Mouse (Mus musculus): ENCODE results near the gene Arhgap42. TPM values are rescaled to one million over a fixed set of nuclear protein-coding genes. Genes with fewer than 3 reads are reported as not detected.
A peak's percentile ranks its signal among the peaks of the same experiment; 100 is the strongest.

Arhgap42 gene
- polyA plus RNA-seq, 1 experiment = 3.5 TPM

DNA sequence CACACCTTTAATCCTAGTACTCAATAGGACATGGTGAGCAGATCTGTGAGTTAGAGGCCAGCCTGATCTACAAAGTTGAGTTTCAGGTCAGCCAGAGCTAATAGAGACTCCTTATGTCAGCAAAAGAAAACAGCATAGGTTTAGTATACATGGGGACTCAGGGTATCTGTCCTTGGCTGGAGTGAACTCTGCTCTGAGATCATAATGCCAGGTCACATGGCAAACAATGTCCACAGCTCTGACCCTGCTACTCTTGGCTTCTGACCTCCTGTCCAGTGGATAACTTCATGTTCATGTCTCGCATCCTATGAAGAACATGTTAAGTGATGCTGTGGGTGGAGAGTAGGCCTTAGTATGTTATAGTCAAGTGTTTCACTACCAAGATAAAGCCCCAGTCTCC, 48.1 kb downstream of the Arhgap42 start:
- peaks cover 6% of the 10 kb centered on the region; the same call in 1 of the 2 replicates for H3K4me1 ChIP-seq (ENCODE audit: control insufficient read depth, insufficient read depth, insufficient read length, low read length)
- H3K27ac ChIP-seq (replicated peaks; ENCODE audit: low read depth, low read length) = no peak overlapping the region
- no peak overlapping the region for H3K4me3 ChIP-seq (ENCODE audit: insufficient read depth, low read depth, low read length)

GRCm38 (mm10) chr9:9188167-9188566, 50.7 kb downstream of the Arhgap42 start:
- Histone ChIP-seq H3K4me1 (ENCODE audit: control insufficient read depth, insufficient read depth, insufficient read length, low read length) (peaks cover 5% of the 10 kb centered on the region; the same call in 1 of the 2 replicates), H3K27ac (replicated peaks; ENCODE audit: low read depth, low read length) (no peak overlapping the region), H3K4me3 (ENCODE audit: insufficient read depth, low read depth, low read length) (no peak overlapping the region)

GRCm38 (mm10) chr9:9177745-9178144, 61.2 kb downstream of the Arhgap42 start:
- H3K4me3 ChIP-seq (ENCODE audit: insufficient read depth, low read depth, low read length) = no peak overlapping the region
- H3K27ac ChIP-seq (replicated peaks; ENCODE audit: low read depth, low read length) = no peak overlapping the region
- H3K4me1 ChIP-seq (ENCODE audit: control insufficient read depth, insufficient read depth, insufficient read length, low read length) = no peaks in the 10 kb centered on the region

- Histone ChIP-seq H3K27ac (replicated peaks; ENCODE audit: low read depth, low read length) (no peak overlapping the region), H3K4me3 (ENCODE audit: insufficient read depth, low read depth, low read length) (no peak overlapping the region), H3K4me1 (ENCODE audit: control insufficient read depth, insufficient read depth, insufficient read length, low read length) (no peaks in the 10 kb centered on the region)
Observed at GRCm38 (mm10) chr9:9174924-9175323, 64.0 kb downstream of the Arhgap42 start.

DNA sequence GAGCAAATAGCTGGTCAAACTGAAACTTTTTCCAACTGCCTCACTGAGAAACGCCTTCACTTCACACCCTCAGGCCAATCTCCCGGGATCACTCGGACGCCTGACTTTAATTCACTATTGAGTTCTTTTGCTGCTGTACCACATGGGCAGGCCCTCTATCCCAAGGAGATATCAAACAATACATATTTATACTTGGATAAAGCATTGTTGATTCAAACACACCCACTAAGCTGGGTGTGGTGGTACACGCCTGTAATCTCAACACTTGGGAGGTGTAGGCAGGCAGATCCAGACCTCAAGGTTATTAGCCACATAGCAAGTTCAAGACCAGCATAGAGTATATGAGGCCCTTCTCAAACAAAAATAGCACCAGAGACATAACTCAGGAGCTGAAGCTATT, 64.7 kb downstream of the Arhgap42 start:
- H3K4me1 ChIP-seq (ENCODE audit: control insufficient read depth, insufficient read depth, insufficient read length, low read length) = no peaks in the 10 kb centered on the region
- no peak overlapping the region for H3K27ac ChIP-seq (replicated peaks; ENCODE audit: low read depth, low read length)
- H3K4me3 ChIP-seq (ENCODE audit: insufficient read depth, low read depth, low read length) = no peak overlapping the region

- Histone ChIP-seq H3K27ac (replicated peaks; ENCODE audit: low read depth, low read length) (no peak overlapping the region), H3K4me1 (ENCODE audit: control insufficient read depth, insufficient read depth, insufficient read length, low read length) (no peaks in the 10 kb centered on the region), H3K4me3 (ENCODE audit: insufficient read depth, low read depth, low read length) (no peak overlapping the region)
Observed at GRCm38 (mm10) chr9:9173091-9173490, 65.8 kb downstream of the Arhgap42 start.

DNA sequence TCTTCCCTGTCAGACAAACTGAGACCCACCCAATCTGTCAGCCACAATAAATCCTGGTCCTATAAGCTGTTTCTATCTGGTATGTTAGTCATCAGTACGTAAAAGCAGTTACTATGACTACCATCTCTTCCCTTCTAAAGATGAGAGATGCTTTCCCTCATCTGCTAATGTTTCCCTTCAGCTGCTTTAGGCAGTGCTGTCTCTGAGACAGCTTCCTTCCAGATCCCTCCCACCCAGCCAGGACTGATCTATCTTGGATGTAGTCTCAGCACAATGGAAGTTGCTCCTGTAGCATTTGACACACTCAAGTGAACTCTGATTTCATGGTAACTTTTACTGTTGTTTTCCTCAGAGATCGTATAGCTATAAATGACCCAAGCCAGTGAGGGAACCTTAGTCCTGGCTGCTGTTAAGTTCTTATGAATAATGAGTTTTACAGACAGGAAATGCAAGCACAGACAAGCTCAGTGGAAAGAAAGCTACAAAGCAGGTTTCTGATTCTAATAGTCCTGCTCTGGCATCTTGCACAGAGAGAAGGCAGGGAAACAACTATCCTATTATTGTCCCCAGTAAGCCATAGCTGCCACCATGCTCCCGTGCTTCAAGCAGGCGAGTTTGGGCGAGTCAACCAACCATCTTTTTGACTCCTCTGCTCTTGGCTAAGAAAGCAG, 67.6 kb downstream of the Arhgap42 start:
- Histone ChIP-seq H3K4me1 (ENCODE audit: control insufficient read depth, insufficient read depth, insufficient read length, low read length) (no peaks in the 10 kb centered on the region), H3K27ac (replicated peaks; ENCODE audit: low read depth, low read length) (no peak overlapping the region), H3K4me3 (ENCODE audit: insufficient read depth, low read depth, low read length) (no peak overlapping the region)

DNA sequence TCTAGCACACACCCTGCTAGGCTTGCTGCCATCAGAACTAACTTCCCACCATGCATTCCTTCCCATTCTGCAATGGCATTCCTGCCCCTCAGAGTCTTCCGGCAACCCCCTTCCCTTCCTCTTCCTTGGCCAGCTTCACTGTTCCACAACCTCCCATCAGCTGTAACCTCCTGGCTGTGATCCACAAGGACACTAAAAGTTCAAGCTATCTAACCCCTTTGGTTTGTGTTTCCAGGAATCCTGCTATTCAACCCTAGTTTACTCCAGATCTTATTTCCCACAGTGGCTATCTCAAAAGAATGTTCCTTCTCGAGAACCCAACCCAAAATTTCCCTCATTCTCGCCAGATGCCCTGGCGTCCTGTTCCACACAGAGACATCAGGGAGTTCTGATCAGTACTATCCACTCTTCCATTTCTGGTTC, 73.2 kb downstream of the Arhgap42 start:
- no peak overlapping the region for H3K4me3 ChIP-seq (ENCODE audit: insufficient read depth, low read depth, low read length)
- H3K27ac ChIP-seq (replicated peaks; ENCODE audit: low read depth, low read length) = 0 out of 2 replicates have a peak overlapping the region, but pooled peaks have one; percentile 34
- 0 out of 2 replicates have a peak, but pooled peaks cover 4% of the 10 kb centered on the region for H3K4me1 ChIP-seq (ENCODE audit: control insufficient read depth, insufficient read depth, insufficient read length, low read length)

- no peak overlapping the region for H3K4me3 ChIP-seq (ENCODE audit: insufficient read depth, low read depth, low read length)
- 0 out of 2 replicates have a peak, but pooled peaks cover 4% of the 10 kb centered on the region for H3K4me1 ChIP-seq (ENCODE audit: control insufficient read depth, insufficient read depth, insufficient read length, low read length)
- H3K27ac ChIP-seq (replicated peaks; ENCODE audit: low read depth, low read length) = no peak overlapping the region
Observed at GRCm38 (mm10) chr9:9160736-9161135, 78.2 kb downstream of the Arhgap42 start.

GRCm38 (mm10) chr9:9158241-9158640, 80.7 kb downstream of the Arhgap42 start:
- H3K27ac ChIP-seq (replicated peaks; ENCODE audit: low read depth, low read length) = no peak overlapping the region
- H3K4me1 ChIP-seq (ENCODE audit: control insufficient read depth, insufficient read depth, insufficient read length, low read length) = no peaks in the 10 kb centered on the region
- H3K4me3 ChIP-seq (ENCODE audit: insufficient read depth, low read depth, low read length) = no peak overlapping the region

- H3K27ac ChIP-seq (replicated peaks; ENCODE audit: low read depth, low read length) = no peak overlapping the region
- H3K4me1 ChIP-seq (ENCODE audit: control insufficient read depth, insufficient read depth, insufficient read length, low read length) = no peaks in the 10 kb centered on the region
- H3K4me3 ChIP-seq (ENCODE audit: insufficient read depth, low read depth, low read length) = no peak overlapping the region
Observed at GRCm38 (mm10) chr9:9157425-9157824, 81.5 kb downstream of the Arhgap42 start.

GRCm38 (mm10) chr9:9154636-9155035, 84.3 kb downstream of the Arhgap42 start:
- Histone ChIP-seq H3K4me3 (ENCODE audit: insufficient read depth, low read depth, low read length) (no peak overlapping the region), H3K27ac (replicated peaks; ENCODE audit: low read depth, low read length) (no peak overlapping the region), H3K4me1 (ENCODE audit: control insufficient read depth, insufficient read depth, insufficient read length, low read length) (no peaks in the 10 kb centered on the region)

- Histone ChIP-seq H3K27ac (replicated peaks; ENCODE audit: low read depth, low read length) (no peak overlapping the region), H3K4me1 (ENCODE audit: control insufficient read depth, insufficient read depth, insufficient read length, low read length) (no peaks in the 10 kb centered on the region), H3K4me3 (ENCODE audit: insufficient read depth, low read depth, low read length) (no peak overlapping the region)
Observed at GRCm38 (mm10) chr9:9144301-9145121, 94.4 kb downstream of the Arhgap42 start.

- Histone ChIP-seq H3K4me3 (ENCODE audit: insufficient read depth, low read depth, low read length) (no peak overlapping the region), H3K4me1 (ENCODE audit: control insufficient read depth, insufficient read depth, insufficient read length, low read length) (no peaks in the 10 kb centered on the region), H3K27ac (replicated peaks; ENCODE audit: low read depth, low read length) (no peak overlapping the region)
Observed at GRCm38 (mm10) chr9:9143102-9143501, 95.8 kb downstream of the Arhgap42 start.

GRCm38 (mm10) chr9:9142561-9142960, 96.3 kb downstream of the Arhgap42 start:
- Histone ChIP-seq H3K27ac (replicated peaks; ENCODE audit: low read depth, low read length) (no peak overlapping the region), H3K4me3 (ENCODE audit: insufficient read depth, low read depth, low read length) (no peak overlapping the region), H3K4me1 (ENCODE audit: control insufficient read depth, insufficient read depth, insufficient read length, low read length) (no peaks in the 10 kb centered on the region)

- no peaks in the 10 kb centered on the region for H3K4me1 ChIP-seq (ENCODE audit: control insufficient read depth, insufficient read depth, insufficient read length, low read length)
- no peak overlapping the region for H3K27ac ChIP-seq (replicated peaks; ENCODE audit: low read depth, low read length)
- no peak overlapping the region for H3K4me3 ChIP-seq (ENCODE audit: insufficient read depth, low read depth, low read length)
Observed at GRCm38 (mm10) chr9:9142144-9142543, 96.8 kb downstream of the Arhgap42 start.

Measured in brown adipose tissue, adult 24 weeks (tissue).